Mouse (Mus musculus) left cerebral cortex, postnatal 36 days (tissue): ENCODE data around the gene Mthfd1l. TPM values are rescaled to one million over a fixed set of nuclear protein-coding genes. Genes with fewer than 3 reads are reported as not detected.
A peak's percentile ranks its signal among the peaks of the same experiment; 100 is the strongest.

Source experiments
- DNase-seq, 2 experiments: peaks; one replicate each; pipeline ENCODE4 v3.0.0; 2021 to 2022; ENCODE audit warnings: low spot score in 2 of 2, mixed read lengths in 1 of 2
- intact Hi-C: fragments of 180-260 bp; cut with DNase I; formaldehyde crosslinking; loops from one replicate; pipeline ENCODE4 v1.15.1; 2025
- total RNA-seq, 2 experiments: library from RNA; stranded (reverse); gene quantifications; 2 replicates each; pipeline ENCODE4 v1.2.3; 2021

The Mthfd1l gene
- total RNA-seq, 2 experiments from 2014 or later = 12.3 to 13.0 TPM

- DNase-seq = no peak
- intact Hi-C loops = no loop called here
These were observed 3.1 kb downstream of the Mthfd1l start for GRCm38 (mm10) chr10:3975898-3976622.

- intact Hi-C loops = no loop called here
- DNase-seq = no peak
These were observed 3.7 kb downstream of the Mthfd1l start for GRCm38 (mm10) chr10:3976623-3977010.

- DNase-seq = no peak
- intact Hi-C loops = no loop called here
These were observed 5.4 kb downstream of the Mthfd1l start for GRCm38 (mm10) chr10:3978326-3978725.

GRCm38 (mm10) chr10:3978792-3979488, 6.0 kb downstream of the Mthfd1l start:
- intact Hi-C loops = no loop called here
- DNase-seq = no peak

GRCm38 (mm10) chr10:3980231-3980630, 7.3 kb downstream of the Mthfd1l start:
- intact Hi-C loops = no loop called here
- DNase-seq = no peak

GRCm38 (mm10) chr10:3990295-3990883, 17.5 kb downstream of the Mthfd1l start:
- DNase-seq = no peak
- intact Hi-C loops = no loop called here

- DNase-seq = no peak
- intact Hi-C loops = no loop called here
These were observed 20.6 kb downstream of the Mthfd1l start for GRCm38 (mm10) chr10:3993365-3994102.

- intact Hi-C loops = no loop called here
- no peak for DNase-seq
These were observed 22.4 kb downstream of the Mthfd1l start for GRCm38 (mm10) chr10:3995277-3995676.

- DNase-seq = peak; percentile 47 to 64
- intact Hi-C loops = loop anchor here (2.0 kb wide), 1 partner anchor 336 kb away; no protein-coding TSS in a partner anchor
These were observed 23.4 kb downstream of the Mthfd1l start for GRCm38 (mm10) chr10:3996170-3996876.

- DNase-seq = no peak
- intact Hi-C loops = loop anchor here (2.0 kb wide), 1 partner anchor 335 kb away; no protein-coding TSS in a partner anchor
These were observed 25.0 kb downstream of the Mthfd1l start for GRCm38 (mm10) chr10:3997851-3998426.

- no peak for DNase-seq
- intact Hi-C loops = no loop called here
These were observed 29.8 kb downstream of the Mthfd1l start for GRCm38 (mm10) chr10:4002711-4003110.

- intact Hi-C loops = no loop called here
These were observed 32.3 kb downstream of the Mthfd1l start for GRCm38 (mm10) chr10:4005191-4005590.

GRCm38 (mm10) chr10:4006296-4007015, 33.5 kb downstream of the Mthfd1l start:
- intact Hi-C loops = no loop called here
- no peak for DNase-seq

More at GRCm38 (mm10) chr10:4005191-4005590, 32.3 kb downstream of the Mthfd1l start:
- DNase-seq = no peak

- no peak for DNase-seq
- intact Hi-C loops = no loop called here
These were observed 49.8 kb downstream of the Mthfd1l start for GRCm38 (mm10) chr10:4022628-4023303.

GRCm38 (mm10) chr10:4026616-4027015, 53.7 kb downstream of the Mthfd1l start:
- intact Hi-C loops = no loop called here
- no peak for DNase-seq

GRCm38 (mm10) chr10:4027466-4027865, 54.5 kb downstream of the Mthfd1l start:
- intact Hi-C loops = no loop called here
- DNase-seq = no peak

GRCm38 (mm10) chr10:4028851-4029442, 56.0 kb downstream of the Mthfd1l start:
- intact Hi-C loops = no loop called here
- no peak for DNase-seq
